Mouse (Mus musculus) gastrocnemius, postnatal 14 days (tissue): Measurements from ENCODE around the gene Atp6ap1l. TPM values are rescaled to one million over a fixed set of nuclear protein-coding genes. Genes with fewer than 3 reads are reported as not detected.

Source experiments
- DNase-seq: peaks from one replicate; pipeline ENCODE4 v3.0.0; 2021; ENCODE audit warnings: mixed read lengths
- intact Hi-C: fragments of 180-260 bp; cut with DNase I; formaldehyde crosslinking; loops from one replicate; pipeline ENCODE4 v1.15.1; 2025; ENCODE audit warnings: low total_unique reads
- total RNA-seq, 2 experiments: library from RNA; stranded (reverse); gene quantifications; 2 replicates each; pipeline ENCODE4 v1.2.3; 2021

Atp6ap1l gene
- total RNA-seq, 2 experiments from 2014 or later, result not detected

DNA sequence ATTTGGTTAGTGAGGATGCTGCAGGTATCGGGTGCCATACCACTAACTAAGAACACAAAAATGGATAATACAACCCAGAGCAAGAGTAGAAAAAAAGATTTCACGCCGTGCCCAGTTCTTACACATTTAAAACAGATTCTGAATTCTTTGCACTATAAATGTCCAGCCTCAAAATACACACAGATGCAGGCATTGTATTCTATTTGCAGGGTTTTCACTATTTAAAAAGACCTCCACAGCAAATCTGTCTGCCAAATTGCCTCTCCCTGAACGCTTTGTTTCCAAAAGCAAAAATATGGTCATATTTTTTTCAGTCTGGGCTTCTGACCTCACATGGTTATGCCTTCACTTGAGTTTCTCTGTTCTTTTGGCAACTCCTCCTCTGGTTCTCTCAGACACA is 10.3 kb downstream of the Atp6ap1l start:
- intact Hi-C loops, result no loop called here
- DNase-seq, result no peak

DNA sequence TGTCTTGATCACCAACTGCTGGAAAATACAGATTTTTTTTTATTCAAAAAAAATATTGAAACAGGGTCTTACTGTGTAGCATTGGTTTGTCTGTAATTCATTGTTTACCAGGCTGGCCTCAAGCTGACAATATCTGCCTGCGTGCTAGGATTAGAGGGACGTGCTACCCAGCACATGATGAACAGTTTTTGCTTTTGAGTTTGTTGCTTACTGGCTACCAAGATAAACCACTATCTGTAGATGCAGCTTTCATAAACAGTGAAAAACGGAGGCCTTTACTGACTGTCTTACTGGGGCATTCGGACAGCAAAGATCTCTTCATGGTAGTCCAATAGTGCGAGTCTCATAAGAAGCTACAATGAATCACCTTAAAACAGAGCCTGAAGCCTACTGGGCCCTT is 15.0 kb downstream of the Atp6ap1l start:
- intact Hi-C loops, result no loop called here
- DNase-seq, result no peak

GRCm38 (mm10) chr13:90886568-90886983 is 18.6 kb downstream of the Atp6ap1l start:
- DNase-seq, result peak; percentile 61
- intact Hi-C loops, result loop anchor here (5.0 kb wide), 2 partner anchors 1109 to 1219 kb away; no protein-coding TSS in a partner anchor

DNA sequence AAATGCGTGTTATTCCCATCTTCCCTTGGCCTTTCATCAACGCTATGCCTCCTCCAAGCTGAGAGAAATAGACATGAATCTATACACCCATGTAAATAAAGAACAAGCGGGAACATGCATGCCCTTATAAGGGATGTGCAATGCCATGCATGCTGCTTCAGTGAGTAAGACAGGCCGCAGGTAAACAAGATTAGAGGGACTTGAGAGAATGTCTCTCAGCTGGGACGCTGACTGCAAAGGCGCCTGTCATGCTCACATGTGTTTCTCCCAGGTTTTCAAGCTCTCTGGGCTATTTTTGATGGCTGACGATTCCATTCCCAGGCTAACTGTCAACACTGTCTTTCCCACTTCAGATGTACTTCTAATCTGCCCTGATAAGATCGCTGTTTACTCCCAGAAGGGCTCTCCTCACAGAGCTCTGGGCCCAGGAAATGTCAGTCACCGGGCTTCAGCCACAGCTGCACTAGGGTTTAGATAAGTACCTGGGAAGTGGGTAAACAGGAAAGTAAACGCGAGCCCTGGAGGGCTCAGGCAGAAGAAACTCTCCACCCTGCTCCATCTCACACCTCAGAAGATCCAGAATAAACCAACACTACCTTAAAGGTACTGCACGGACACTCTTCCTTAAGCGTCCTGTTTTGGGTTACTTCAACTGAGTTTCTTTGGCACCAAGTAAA is 19.2 kb downstream of the Atp6ap1l start:
- DNase-seq, result no peak
- intact Hi-C loops, result loop anchor here (5.0 kb wide), 2 partner anchors 1109 to 1219 kb away; no protein-coding TSS in a partner anchor

DNA sequence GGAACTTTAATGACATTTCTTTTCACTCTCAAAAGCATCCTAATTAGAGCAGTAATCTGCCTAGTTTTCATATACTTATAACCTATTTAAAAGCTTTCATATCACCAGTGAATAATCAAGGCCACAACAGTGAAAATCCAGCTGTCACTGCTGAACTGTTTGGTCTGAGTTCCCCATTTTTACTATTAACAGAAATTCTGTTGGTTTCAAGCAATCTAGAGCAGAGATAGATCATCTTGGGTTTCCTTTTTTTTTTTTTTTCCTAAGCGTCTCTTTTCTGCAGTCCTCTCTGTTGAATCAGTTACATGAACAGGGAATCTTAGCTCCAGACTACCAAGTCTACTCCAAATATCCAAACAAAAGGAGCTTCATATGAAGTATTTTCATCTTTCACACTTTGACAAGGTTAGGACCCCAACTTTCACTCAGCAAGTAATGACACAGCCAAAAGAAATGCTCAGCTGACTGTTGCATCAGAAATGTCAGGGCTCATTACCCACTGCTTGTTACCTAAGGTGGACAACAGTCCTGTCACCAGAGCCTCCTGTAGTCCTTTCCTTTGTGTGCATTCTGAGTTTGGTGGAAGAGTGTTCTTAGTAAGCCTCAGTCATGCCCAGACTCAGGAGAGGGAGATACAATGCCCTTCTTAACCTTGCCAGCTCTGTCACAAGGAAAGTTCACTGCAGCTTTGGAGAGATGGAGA is 23.3 kb downstream of the Atp6ap1l start:
- DNase-seq, result no peak
- intact Hi-C loops, result no loop called here

DNA sequence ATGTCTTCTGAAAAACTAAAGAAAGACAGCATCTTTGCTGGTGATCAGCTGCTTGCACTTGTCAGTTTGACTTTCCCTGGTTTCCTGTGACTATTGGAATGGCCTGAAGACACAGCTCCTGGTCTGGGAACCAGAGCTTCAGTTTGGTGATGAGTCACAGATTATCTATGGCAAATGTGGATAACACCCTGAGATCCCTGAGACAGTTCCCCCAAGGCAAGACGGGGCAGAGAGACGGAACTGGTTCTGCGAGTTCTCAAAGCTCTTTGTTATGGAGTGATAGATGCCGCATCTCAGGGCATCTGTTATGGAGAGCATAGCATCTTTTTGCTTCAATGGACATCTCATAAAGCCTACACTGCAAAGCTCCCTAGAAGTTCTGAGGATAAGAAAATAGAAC is 33.6 kb downstream of the Atp6ap1l start:
- no peak for DNase-seq
- intact Hi-C loops, result no loop called here

DNA sequence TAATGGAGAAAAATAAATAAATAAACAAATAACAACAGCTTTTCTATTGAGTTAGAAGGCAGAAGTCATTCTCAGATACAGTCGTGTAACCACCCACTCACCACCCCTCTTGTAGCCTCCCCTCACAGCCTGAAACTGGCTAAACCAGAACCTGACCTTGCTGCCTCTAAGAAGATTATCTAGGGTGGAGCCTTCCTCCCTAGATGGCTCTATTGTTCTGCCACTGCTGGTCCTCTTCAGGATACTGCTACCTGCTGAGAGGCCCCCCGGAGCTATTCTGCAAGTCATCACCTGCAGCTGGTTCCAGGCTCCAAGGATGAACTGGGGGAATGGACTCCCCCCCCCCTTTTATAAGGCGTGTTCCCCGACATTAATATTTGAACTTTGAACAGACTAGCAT is 36.0 kb downstream of the Atp6ap1l start:
- no peak for DNase-seq
- intact Hi-C loops, result no loop called here

DNA sequence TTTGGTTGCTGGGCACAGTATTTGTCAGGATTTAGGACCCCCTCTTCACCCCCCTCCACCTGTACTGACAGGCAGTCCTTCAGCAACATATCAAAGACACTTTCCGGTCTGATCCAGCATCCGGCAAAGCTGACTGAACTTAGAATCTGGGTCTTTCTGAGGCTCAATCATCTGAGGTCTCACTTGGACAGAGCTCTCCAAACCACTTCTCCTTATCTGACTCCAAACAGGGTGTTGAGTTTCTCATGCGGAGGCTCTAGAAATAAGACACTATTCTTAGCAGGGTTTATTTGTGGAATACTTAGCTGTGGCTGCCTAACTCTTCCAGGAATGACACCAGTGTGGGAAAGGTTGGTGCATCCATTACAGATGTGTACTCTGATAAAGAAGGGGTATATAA is 43.0 kb downstream of the Atp6ap1l start:
- intact Hi-C loops, result no loop called here
- no peak for DNase-seq

DNA sequence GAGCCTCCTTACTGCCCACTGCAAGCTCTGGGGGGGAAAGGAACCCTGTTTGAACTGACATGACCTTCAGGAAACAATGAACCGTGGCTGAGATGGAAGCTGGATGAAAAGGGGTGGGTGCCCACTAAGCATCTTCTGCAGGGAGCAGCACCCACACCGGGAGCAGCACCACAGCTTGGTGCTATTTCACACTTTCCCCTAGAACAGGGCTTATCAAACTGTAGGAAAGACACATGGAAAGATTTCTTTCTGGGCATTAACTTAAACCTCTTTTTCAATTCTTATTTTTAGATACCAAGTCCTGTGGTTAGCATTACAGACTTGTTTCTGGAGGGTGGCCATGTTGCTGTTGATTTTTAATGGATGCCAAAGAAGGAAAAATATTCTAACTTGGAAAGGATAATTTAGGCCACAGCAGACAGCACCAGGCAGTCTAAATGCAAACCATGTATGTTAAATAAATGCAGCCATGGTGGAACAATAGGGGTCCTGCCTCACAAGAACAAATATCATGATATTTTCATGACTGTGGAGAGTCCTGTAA is 44.2 kb downstream of the Atp6ap1l start:
- intact Hi-C loops, result no loop called here
- no peak for DNase-seq

DNA sequence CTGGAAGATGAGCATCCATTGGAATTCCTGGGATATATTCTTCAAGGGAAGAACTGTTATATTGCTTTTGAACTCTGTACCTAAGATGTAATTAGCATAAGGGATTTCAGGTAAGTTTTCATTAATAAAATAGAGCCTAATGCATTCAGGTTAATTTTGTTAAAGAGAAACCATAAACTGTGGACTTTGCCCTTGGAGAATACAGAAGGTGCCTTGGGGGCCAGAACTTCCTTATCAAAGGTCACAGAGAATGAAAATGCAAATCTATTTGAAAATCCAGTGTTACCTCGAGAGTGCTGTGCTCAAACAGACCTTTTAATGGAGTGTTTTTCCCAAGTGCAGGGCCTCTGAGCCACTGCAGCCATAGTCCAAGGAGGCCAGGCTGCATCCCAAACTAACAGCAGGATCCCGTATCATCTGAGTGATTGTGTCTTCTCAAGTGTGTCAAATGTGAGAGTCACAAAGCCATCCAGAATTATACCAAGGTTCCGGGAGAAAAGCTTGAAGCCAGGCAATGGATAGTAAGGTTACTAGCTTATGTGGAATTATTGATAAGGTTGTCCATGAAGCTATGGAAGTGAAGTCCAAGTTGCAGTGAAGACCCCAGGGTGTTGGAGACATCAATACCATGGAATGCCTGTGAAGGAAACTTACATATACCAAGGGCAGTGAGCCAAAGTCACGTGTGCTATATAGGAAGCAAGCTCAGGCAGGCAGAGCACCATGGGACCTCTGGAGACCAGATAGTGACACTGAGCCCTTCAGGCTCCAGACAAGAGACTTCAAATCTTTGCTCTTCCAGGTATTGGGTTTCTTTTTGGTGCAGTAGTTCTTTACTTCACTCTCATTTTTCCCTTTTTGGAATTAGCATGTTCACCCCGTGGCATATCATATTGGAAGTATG is 52.2 kb downstream of the Atp6ap1l start:
- intact Hi-C loops, result no loop called here

GRCm38 (mm10) chr13:90851795-90852194 is 53.4 kb downstream of the Atp6ap1l start:
- DNase-seq, result no peak
- intact Hi-C loops, result no loop called here

More for the DNA sequence above, 52.2 kb downstream of the Atp6ap1l start:
- no peak for DNase-seq

DNA sequence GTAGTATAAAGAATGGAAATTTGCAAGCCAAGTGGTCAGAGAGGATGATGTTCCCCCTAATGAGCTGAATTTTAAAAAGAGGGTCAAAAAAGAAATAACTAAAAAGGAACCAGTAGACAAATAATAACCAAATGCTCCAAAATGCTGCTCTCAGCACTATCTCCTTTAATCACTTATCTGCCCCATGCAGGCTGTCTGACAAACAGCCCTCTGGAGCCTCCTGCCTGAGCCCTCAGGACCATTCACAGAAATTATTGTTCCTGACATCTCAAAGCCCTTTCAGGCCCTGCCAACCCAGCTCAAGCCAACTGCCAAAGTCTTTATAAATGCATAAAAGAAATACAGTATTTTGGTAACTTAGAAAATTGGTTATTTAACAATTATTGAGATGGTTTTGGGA is 61.0 kb downstream of the Atp6ap1l start:
- no peak for DNase-seq
- intact Hi-C loops, result loop anchor here (5.0 kb wide), 1 partner anchor 1172 kb away; no protein-coding TSS in a partner anchor

GRCm38 (mm10) chr13:90843412-90843811 is 61.7 kb downstream of the Atp6ap1l start:
- intact Hi-C loops, result loop anchor here (5.0 kb wide), 1 partner anchor 1171 kb away; no protein-coding TSS in a partner anchor
- DNase-seq, result no peak

DNA sequence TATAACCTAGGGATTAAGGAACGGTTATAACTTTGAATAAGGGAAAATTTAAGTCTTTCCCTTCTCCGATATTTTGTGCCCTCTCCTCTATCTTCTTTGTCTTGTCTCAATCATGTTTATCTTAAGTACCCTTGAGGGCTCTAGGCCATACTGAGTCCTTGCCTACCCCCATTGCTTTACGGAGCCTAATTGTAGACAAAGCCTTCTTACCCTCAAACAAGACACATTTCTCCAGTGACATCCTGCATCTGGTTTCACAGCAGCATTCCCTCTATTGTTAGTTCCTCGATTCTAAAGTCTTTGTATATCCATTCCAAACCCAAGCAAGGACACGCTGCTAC is 64.0 kb downstream of the Atp6ap1l start:
- no peak for DNase-seq
- intact Hi-C loops, result loop anchor here (5.0 kb wide), 1 partner anchor 1169 kb away; no protein-coding TSS in a partner anchor

GRCm38 (mm10) chr13:90840530-90841212 is 64.5 kb downstream of the Atp6ap1l start:
- DNase-seq, result no peak
- intact Hi-C loops, result loop anchor here (5.0 kb wide), 1 partner anchor 1168 kb away; no protein-coding TSS in a partner anchor

DNA sequence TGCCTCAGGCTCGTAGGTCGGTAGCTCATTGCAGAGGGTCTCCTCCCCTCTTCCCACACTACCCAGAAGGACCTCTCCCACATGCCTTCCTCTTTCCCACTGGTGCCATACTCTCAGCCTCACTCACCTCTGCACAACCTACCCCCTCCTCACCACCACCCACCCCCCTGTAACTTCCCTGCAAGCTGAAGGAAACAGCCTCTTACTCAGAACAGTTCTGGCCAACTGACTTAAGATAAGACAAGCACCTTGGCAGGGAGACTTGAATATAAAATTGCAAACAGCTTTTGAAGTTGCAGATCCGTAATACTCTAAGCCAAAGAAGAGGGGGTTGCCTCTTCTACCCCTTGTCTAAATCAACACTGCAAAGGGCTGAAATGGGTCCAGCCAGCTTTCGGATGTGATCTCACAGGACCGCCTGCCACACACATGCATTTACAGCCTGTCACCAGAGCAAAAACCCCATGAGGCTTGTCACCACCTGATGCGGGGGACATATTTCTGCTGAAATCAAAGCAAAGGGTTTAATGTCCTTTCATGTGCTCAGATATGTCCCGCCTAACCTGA is 71.4 kb downstream of the Atp6ap1l start:
- intact Hi-C loops, result no loop called here

More for the DNA sequence above, 71.4 kb downstream of the Atp6ap1l start:
- no peak for DNase-seq
